Mouse (Mus musculus) heart, postnatal 0 days (tissue): Measurements from ENCODE around the gene Macrod1.
A peak's percentile ranks its signal among the peaks of the same experiment; 100 is the strongest.

Experiments
- CTCF ChIP-seq: IDR thresholded peaks from 2 replicates; pipeline ENCODE4 v1.5.1; 2016; ENCODE audit warnings: antibody characterized with exemption, control low read depth, low read depth
- EP300 ChIP-seq: IDR thresholded peaks from 2 replicates; pipeline ENCODE4 v1.6.1; 2016; ENCODE audit warnings: antibody characterized with exemption, low read depth

DNA sequence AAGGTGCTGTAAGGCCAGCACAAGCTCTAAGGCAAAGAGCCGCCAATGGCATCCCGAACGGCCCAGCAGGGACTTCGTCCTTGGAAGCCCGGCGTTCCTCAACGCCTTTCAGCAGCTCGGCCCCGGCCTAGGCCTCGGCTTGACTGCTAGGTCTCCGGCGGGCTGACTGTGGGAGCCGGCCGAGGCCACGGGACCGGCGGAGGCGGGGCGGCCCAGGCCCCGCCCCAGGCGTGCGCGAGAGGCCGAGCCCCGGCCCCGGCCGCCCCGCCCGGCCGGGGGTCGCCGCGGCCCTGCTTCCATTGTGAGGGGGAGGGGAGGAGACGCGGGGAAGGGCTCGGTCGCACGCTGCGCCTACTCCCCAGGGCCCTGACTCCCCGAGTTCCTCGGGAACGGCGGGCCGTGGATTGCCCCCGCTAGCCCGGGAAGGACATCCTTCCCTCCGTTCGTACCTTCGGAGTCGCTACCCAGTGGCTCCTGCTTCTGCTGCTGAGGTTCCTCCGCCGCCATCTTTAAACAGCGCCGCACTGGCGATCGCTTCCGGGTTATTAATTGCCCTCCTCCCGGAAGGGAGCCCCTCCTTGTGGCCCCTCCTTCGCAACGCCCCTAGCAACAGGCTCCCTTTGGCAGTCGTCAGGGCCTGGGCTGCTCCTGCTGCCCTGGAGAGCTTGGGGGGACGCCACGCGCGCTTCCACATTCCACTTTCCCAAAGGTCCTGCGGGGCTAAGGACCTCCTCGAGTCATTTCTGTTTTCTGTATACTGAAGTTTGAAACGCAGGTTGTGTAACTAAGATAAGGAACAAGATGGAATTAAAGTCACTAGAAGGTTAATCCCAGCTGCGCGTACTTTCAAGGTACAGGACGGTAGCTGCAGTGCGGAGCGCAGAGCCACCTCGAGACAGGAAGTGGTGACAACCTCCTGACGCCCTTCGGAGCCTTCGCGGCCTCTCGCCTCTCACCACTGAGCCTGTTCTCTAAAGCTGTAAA lies 149.4 kb downstream of the Macrod1 start, which contains the start of gene Otub1:
- TF ChIP-seq CTCF (no peak), EP300 (peak; percentile 70; the same call in 1 of the 2 replicates)
